Comparison of ENCODE assay signal across 19 mouse cellular contexts in the genomic region with DNA sequence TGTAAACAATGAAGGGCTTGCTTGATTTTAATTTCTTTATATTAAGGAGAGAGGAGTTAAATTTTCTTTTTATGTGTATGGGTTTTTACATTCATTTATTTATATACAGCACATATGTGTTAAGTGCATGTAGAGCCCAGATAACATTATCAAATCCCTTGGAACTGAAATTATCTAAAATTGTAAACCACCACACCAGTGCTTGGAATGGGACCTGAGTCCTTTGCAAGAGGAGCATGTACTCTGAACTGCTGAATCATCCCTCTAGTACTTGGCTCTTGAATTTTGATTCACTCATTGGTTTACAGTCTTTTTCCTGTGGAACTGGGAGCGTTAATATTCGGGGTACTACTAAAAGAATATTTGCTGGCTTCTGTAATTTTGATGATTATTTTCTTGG.
DNase-seq lines count a peak whose midpoint lies in the region; ATAC-seq lines count a peak whose summit lies in the region.
"Had no signal": no experiment of that assay in that cellular context is flagged by ENCODE, and none has a peak within 500 bp of the region (broad histone marks: within the 10 kb centered on the region; RNA-seq: fewer than 3 reads in every experiment).

No protein-coding gene starts in this region.

- no peak overlapping the region for H3K9ac ChIP-seq in liver, embryonic 16.5 days (ENCODE audit: low read depth, low read length)
- H3K9ac ChIP-seq: hindbrain, embryonic 13.5 days had no signal

- H3K4me1 ChIP-seq in liver, embryonic 16.5 days (ENCODE audit: control insufficient read depth, low read depth, low read length): no peaks in the 10 kb centered on the region; the same call in 1 of the 2 replicates
- H3K4me1 ChIP-seq: embryonic facial prominence, embryonic 10.5 days; forebrain, embryonic 10.5 days; heart, embryonic 10.5 days; hindbrain, embryonic 13.5 days had no signal

- H3K27ac ChIP-seq in liver, embryonic 16.5 days (ENCODE audit: low read length): no peak overlapping the region
- H3K27ac ChIP-seq: embryonic facial prominence, embryonic 10.5 days; forebrain, embryonic 10.5 days; heart, embryonic 10.5 days; hindbrain, embryonic 13.5 days; hindbrain, postnatal 0 days had no signal

- H3K36me3 ChIP-seq in liver, embryonic 16.5 days (ENCODE audit: control insufficient read depth, insufficient read depth): no peaks in the 10 kb centered on the region
- H3K36me3 ChIP-seq: heart, embryonic 10.5 days; hindbrain, embryonic 13.5 days had no signal

- H3K4me3 ChIP-seq in liver, embryonic 16.5 days (ENCODE audit: low read depth, low read length): no peak overlapping the region
- H3K4me3 ChIP-seq: embryonic facial prominence, embryonic 10.5 days; erythroblast, embryonic 14.5 days; forebrain, embryonic 10.5 days; heart, embryonic 10.5 days; hindbrain, embryonic 13.5 days had no signal

- no peaks in the 10 kb centered on the region for H3K9me3 ChIP-seq in liver, embryonic 16.5 days (replicated peaks; ENCODE audit: control insufficient read depth, low read length)
- H3K9me3 ChIP-seq: embryonic facial prominence, embryonic 10.5 days; forebrain, embryonic 10.5 days; heart, embryonic 10.5 days; hindbrain, embryonic 13.5 days had no signal

- peak; percentile 4 for DNase-seq in c-Kit-negative CD71-positive TER-119-positive erythroid progenitor cells, embryonic 14.5 days (ENCODE audit: low read depth, low spot score)
- no peak for DNase-seq in spleen, adult 18-20 months
- no peak for DNase-seq in embryo, embryonic 10.5 days (ENCODE audit: low spot score)
- DNase-seq in cerebellum, postnatal 36 days: no peak
- DNase-seq in cerebellum, postnatal 4 days (ENCODE audit: low spot score in 2 of 2): no peak
- DNase-seq: adrenal gland, postnatal 10 days; cerebellum, adult 8-10 months; cerebellum, postnatal 14 days; heart, adult 18-20 months; heart, postnatal 10 days had no signal

- H3K4me2 ChIP-seq in liver, embryonic 16.5 days (ENCODE audit: low read depth, low read length): no peak overlapping the region
- H3K4me2 ChIP-seq: hindbrain, embryonic 13.5 days had no signal

- 47% methylated on average over 2 of the region's 2 CpGs for WGBS in liver, embryonic 16.5 days (ENCODE audit: insufficient replicate concordance)

- H3K27me3 ChIP-seq in liver, embryonic 16.5 days (ENCODE audit: control insufficient read depth, insufficient read depth, low read depth, low read length): no peaks in the 10 kb centered on the region
- H3K27me3 ChIP-seq: hindbrain, embryonic 13.5 days had no signal

- ATAC-seq in erythroblast, adult 5-6 weeks (replicated peaks; ENCODE audit: low FRiP score, poor library complexity, severe bottlenecking): peak; percentile 61
- ATAC-seq in liver, embryonic 16.5 days (ENCODE audit: low read depth): peak; percentile 60; the same call in 1 of the 2 replicates
- ATAC-seq: forebrain, embryonic 14.5 days; hindbrain, postnatal 0 days had no signal
